Mouse (Mus musculus) layer of hippocampus, postnatal 25 days (tissue): ENCODE data around the gene Dnase2a. TPM values are rescaled to one million over a fixed set of nuclear protein-coding genes. Genes with fewer than 3 reads are reported as not detected.

Experiments used
- DNase-seq, 2 experiments: peaks; one replicate each; pipeline ENCODE4 v3.0.0; 2022; ENCODE audit warnings: mixed read lengths in 2 of 2, low spot score in 1 of 2; ENCODE audit errors: extremely low spot score in 1 of 2
- microRNA-seq, 2 experiments: library from miRNA; unstranded; fragments of <30 nt; microRNA quantifications; one replicate each; pipeline ENCODE4 v1.2.0; 2021
- total RNA-seq, 2 experiments: library from RNA; stranded (reverse); gene quantifications; 2 replicates each; pipeline ENCODE4 v1.2.3; 2021

Dnase2a gene
- total RNA-seq, 2 experiments from 2014 or later: 3.7 to 4.3 TPM

DNA sequence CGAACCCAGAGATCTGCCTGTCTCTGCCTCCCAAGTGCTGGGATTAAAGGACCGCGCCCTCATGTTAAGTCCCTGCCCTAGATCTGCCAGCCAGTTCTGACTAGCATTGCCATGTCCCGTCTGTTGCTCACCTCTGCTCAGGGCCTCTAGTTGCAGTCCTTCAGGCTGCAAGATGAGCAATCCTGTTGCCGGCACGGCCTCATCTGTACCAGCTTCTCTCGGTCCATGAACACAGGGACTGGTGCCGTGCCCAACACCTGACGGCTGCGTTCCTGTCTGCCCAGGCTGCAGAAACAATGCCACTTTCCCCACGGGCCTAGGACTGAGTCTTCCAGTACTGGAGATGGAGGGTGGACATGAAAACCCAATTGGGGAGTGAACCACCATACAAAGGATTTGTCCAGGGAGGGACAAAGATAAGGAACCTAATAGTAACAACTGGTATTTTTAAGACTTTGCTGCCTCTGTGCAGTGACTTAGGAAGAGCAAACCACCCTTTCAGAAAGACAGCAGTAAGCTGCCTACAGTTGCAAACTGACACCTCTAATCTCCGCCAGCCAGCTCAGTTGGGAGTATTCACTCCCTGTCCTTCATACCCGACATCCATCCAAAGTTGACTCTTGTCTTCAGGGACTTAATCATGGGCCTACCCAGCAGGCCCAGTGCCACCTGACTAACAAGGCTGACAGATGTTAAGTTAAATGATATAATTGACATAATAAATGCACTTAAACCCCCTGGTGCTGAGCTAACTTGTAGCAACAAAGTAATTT is 59.4 kb downstream of the Dnase2a start:
- no peak for DNase-seq

DNA sequence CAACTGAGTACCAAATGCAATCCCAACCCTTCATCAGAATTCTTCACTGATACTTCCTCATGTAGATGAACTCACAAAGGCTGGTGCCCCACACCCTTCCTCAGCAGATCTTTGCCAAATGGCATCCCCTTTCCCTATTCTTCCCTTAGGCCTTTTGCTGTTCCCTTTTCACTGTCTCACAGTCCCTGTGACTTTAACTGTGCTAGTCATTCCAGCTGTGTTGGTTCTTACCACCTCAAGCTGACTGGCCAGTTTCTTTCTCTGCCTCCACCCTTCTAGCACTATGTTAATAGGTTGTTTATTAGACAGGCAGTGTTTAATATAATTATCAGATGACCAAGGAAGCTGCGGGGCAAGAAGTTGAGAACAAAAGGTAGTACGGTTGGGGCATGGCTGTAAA is 60.3 kb downstream of the Dnase2a start:
- no peak for DNase-seq

DNA sequence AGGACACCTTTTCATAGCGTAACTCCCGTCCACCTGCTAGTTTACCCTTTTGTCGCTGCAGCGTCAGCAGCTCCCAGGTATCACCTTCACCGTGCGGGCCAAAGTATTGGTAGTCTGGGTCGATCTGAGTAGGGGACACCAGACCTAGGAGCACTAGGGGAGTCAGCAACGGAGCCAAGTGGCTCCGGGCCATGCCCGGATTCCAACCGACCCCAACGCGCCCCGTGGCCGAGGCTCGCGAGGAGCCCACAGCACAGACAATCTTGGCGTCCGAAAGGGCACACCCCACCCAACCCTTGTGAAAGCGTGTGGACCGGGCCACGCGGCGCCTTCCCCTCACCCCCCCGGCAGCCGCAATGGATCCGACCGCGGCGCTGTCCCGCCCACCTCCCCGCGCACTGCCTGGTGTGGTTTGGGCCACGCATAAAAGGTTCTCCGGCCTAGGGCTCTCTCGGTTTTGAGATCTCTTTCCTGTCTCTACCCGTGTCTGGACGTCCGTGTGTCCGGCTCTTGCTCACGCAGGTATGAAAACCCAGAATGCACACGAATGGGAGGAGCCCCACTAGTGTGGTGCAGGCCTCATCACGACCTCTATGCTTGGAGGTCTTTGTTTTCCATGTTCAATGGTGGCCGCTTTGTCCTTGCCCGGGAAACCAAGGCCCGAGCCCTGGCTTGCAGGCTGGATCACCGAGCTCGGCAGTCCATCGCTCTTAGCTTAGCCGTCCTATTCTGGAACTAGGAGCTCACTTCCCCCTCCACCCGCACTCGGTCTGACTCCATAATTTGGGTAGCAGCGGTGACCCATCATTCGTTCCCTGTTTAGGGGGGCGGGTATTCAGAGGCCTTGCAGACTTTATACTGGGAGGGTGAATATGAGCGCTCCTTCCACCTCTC is 61.1 kb downstream of the Dnase2a start, which contains the start of the genes Gm49661, Prdx2 and Rnaseh2a:
TSS of gene Gm49661 (minus strand) at position 193 of the 894 bp plus-strand sequence.
TSS of gene Prdx2 (plus strand) at position 347 of the 894 bp plus-strand sequence.
TSS of gene Rnaseh2a (minus strand) at position 527 of the 894 bp plus-strand sequence.
- peak; percentile 64 to 68 for DNase-seq

DNA sequence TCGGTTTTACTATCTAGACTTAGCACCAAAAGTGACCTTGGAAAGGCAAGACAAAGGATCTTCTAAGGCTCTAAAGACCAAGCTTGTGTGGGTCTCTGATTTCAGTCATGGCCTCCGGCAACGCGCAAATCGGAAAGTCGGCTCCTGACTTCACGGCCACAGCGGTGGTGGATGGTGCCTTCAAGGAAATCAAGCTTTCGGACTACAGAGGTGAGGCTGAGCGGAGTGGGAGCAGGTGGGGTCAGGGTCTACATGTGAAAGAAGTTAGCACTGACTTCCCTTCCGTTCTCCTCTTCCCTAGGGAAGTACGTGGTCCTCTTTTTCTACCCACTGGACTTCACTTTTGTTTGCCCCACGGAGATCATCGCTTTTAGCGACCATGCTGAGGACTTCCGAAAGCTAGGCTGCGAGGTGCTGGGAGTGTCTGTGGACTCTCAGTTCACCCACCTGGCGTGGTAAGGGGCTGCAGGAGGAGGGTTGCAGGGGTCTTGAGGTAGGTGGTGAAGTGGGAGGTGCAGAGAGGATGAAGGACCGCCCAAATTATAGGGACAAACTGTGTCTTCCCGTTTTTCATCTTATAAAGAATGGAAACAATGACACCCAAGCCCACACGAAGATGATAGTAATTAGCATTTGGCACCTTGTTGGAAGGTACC is 61.9 kb downstream of the Dnase2a start:
- DNase-seq: no peak

DNA sequence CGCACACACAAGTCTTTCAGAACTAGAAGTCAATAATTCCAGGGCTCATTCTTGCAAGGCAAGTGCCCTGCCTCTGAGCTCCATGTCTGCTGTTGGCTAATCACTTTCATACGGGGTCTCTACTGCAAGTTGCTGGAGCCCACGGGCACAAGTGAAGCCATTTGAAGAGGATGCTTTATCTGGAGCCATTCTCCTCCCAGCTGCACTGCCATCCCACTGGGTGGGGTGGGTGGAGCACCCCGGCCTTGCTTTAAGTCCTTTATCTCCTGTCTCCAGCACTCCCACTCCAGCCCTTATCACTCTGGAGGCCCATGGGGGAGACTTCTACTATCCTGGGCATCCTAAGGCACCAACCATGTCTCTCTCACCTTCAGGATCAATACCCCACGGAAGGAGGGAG is 62.6 kb downstream of the Dnase2a start:
- no peak for DNase-seq

Small RNA genes within 50 kb of the gene (microRNA-seq; reads per million reads assigned to microRNA genes)
- gene Gm24197: 3.1 to 3.6 reads per million in 2 experiments
- 10.0 to 13.2 reads per million in 2 experiments for gene Mir7069

Other genes starting within 250 kb of the Dnase2a start
- 1 to 10 TPM; 8.8 to 9.6 TPM for gene Ier2, start 245.7 kb upstream of the Dnase2a start, total RNA-seq
- gene Trmt1, start 222.3 kb upstream of the Dnase2a start, total RNA-seq: 100 to 1,000 TPM in 1 of 2 experiments, 10 to 100 TPM in 1; 83.4 to 101 TPM
- gene Nacc1, start 220.7 kb upstream of the Dnase2a start, total RNA-seq: 10 to 100 TPM; 88.9 to 91.0 TPM
- gene Lyl1, start 207.1 kb upstream of the Dnase2a start, total RNA-seq: 1 to 10 TPM; 2.1 to 2.8 TPM
- not detected for gene G430095P16Rik, start 185.6 kb upstream of the Dnase2a start, total RNA-seq
- gene Nfix, start 108.2 kb upstream of the Dnase2a start, total RNA-seq: 100 to 1,000 TPM; 406 to 477 TPM
- 10 to 100 TPM in 1 of 2 experiments, 1 to 10 TPM in 1; 9.3 to 10.6 TPM for gene Dand5, start 85.7 kb upstream of the Dnase2a start, total RNA-seq
- gene Gadd45gip1, start 77.0 kb upstream of the Dnase2a start, total RNA-seq: 10 to 100 TPM; 23.7 to 27.3 TPM
- gene Rad23a, start 67.9 kb upstream of the Dnase2a start, total RNA-seq: 10 to 100 TPM; 67.0 to 69.7 TPM
- 100 to 1,000 TPM; 473 to 552 TPM for gene Calr, start 61.6 kb upstream of the Dnase2a start, total RNA-seq
- gene Farsa, start 51.6 kb upstream of the Dnase2a start, total RNA-seq: 10 to 100 TPM; 52.4 to 53.3 TPM
- 10 to 100 TPM; 16.5 to 18.0 TPM for gene Syce2, start 36.4 kb upstream of the Dnase2a start, total RNA-seq
- gene Gcdh, start 14.6 kb upstream of the Dnase2a start, total RNA-seq: 10 to 100 TPM; 32.4 to 39.7 TPM
- gene Klf1, start 6.6 kb upstream of the Dnase2a start, total RNA-seq: under 1 TPM in 1 of 2 experiments, not detected in 1; 0.17 TPM
- 100 to 1,000 TPM in 1 of 2 experiments, 10 to 100 TPM in 1; 75.7 to 100 TPM for gene Mast1, start 28.8 kb downstream of the Dnase2a start, total RNA-seq
- 1 to 10 TPM in 1 of 2 experiments, under 1 TPM in 1; 0.47 to 1.3 TPM for gene Rtbdn, start 38.4 kb downstream of the Dnase2a start, total RNA-seq
- gene Gm49661, start 60.9 kb downstream of the Dnase2a start, total RNA-seq: not detected
- 100 to 1,000 TPM; 335 to 353 TPM for gene Prdx2, start 61.0 kb downstream of the Dnase2a start, total RNA-seq
- gene Rnaseh2a, start 61.2 kb downstream of the Dnase2a start, total RNA-seq: 10 to 100 TPM; 37.1 to 41.5 TPM
- 10 to 100 TPM; 67.9 to 68.8 TPM for gene Junb, start 70.2 kb downstream of the Dnase2a start, total RNA-seq
- 1 to 10 TPM; 7.6 to 9.3 TPM for gene Hook2, start 82.0 kb downstream of the Dnase2a start, total RNA-seq
- gene Best2, start 106.0 kb downstream of the Dnase2a start, total RNA-seq: not detected
- gene Asna1, start 116.7 kb downstream of the Dnase2a start, total RNA-seq: 100 to 1,000 TPM; 116 to 128 TPM
- 100 to 1,000 TPM; 130 to 144 TPM for gene Trir, start 118.3 kb downstream of the Dnase2a start, total RNA-seq
- 100 to 1,000 TPM; 145 to 159 TPM for gene Tnpo2, start 128.4 kb downstream of the Dnase2a start, total RNA-seq
- 10 to 100 TPM; 19.7 to 27.8 TPM for gene Fbxw9, start 151.5 kb downstream of the Dnase2a start, total RNA-seq
- not detected for gene Gm5741, start 159.4 kb downstream of the Dnase2a start, total RNA-seq
- gene Dhps, start 163.2 kb downstream of the Dnase2a start, total RNA-seq: 10 to 100 TPM; 57.7 to 62.0 TPM
- gene Wdr83os, start 172.2 kb downstream of the Dnase2a start, total RNA-seq: 10 to 100 TPM; 57.7 to 69.0 TPM
- gene Wdr83, start 172.7 kb downstream of the Dnase2a start, total RNA-seq: 10 to 100 TPM; 28.7 to 32.3 TPM
- 10 to 100 TPM; 36.1 to 41.8 TPM for gene Man2b1, start 174.7 kb downstream of the Dnase2a start, total RNA-seq
- gene Zfp791, start 214.5 kb downstream of the Dnase2a start, total RNA-seq: 1 to 10 TPM; 7.0 to 7.1 TPM
- gene Cks1brt, start 243.4 kb downstream of the Dnase2a start, total RNA-seq: not detected